Mouse (Mus musculus) testis, adult 2 months (tissue): ENCODE measurements around the gene Med27.

Experiments
- CTCF ChIP-seq: fragments of 200-500 bp; IDR thresholded peaks from 2 replicates; pipeline ENCODE4 v1.5.1; 2012; ENCODE audit warnings: low read depth, mild to moderate bottlenecking, inconsistent platforms, low read length, moderate library complexity; ENCODE audit not compliant: control insufficient read depth, insufficient read depth, insufficient replicate concordance
- POLR2A ChIP-seq: fragments of 200-500 bp; IDR thresholded peaks from 2 replicates; pipeline ENCODE4 v1.6.1; 2012; ENCODE audit warnings: low read depth, mild to moderate bottlenecking, inconsistent platforms, low read length, moderate library complexity; ENCODE audit not compliant: control insufficient read depth

GRCm38 (mm10) chr2:29519402-29519801 lies 172.8 kb downstream of the Med27 start:
- TF ChIP-seq POLR2A (no peak), CTCF (no peak)
